Mouse (Mus musculus) lung, postnatal 25 days (tissue): Measurements from ENCODE around the gene Knop1.

Experiments
- DNase-seq: peaks from one replicate; pipeline ENCODE4 v3.0.0; 2022; ENCODE audit warnings: low spot score

The Knop1 gene

DNA sequence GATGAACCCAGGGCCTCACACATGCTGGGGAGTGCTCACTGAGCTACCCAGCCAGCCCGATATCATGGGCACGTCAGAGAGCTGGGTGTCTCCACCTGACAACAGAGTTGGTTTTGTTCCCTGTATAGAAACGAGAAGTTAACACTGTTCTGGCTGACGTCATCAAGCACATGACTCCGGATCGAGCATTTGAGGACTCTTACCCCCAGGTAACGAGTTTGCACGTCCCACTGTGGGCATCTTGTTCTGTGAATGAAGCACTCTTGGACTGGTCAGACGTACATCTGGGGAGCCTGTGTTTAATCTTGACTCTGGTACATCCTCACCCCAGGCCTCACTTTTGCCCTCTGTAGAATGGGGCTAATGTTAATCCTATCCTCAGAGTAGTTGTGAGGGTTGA, 59.2 kb downstream of the Knop1 start:
- no peak for DNase-seq

- DNase-seq: no peak
Measured at GRCm38 (mm10) chr7:118795779-118796178, 60.3 kb downstream of the Knop1 start.

GRCm38 (mm10) chr7:118793899-118794298, 62.2 kb downstream of the Knop1 start:
- DNase-seq: no peak
